Mouse (Mus musculus) heart, adult 2 months (tissue): ENCODE measurements around the gene Qk.

ENCODE experiments used
- CTCF ChIP-seq: fragments of 200-600 bp; IDR thresholded peaks from 2 replicates; pipeline ENCODE4 v1.8.1; 2022; ENCODE audit warnings: antibody characterized with exemption, mild to moderate bottlenecking, moderate library complexity
- EP300 ChIP-seq: fragments of 200-500 bp; IDR thresholded peaks from 2 replicates; pipeline ENCODE4 v1.6.1; 2011; ENCODE audit warnings: low read depth, low read length, control low read depth; ENCODE audit not compliant: insufficient read depth

- peak; percentile 72; the same call in 1 of the 2 replicates for TF ChIP-seq EP300
- peak; percentile 54 for TF ChIP-seq CTCF
Observed at GRCm38 (mm10) chr17:10334957-10335690, 15.5 kb upstream of the Qk start.
